Mouse (Mus musculus) liver, postnatal 0 days (tissue): Measurements from ENCODE around the gene Lrp2. TPM values are rescaled to one million over a fixed set of nuclear protein-coding genes. Genes with fewer than 3 reads are reported as not detected.

ENCODE experiments used
- ATAC-seq: fragments of 200-750 bp; cut with Nextera tagmentation; 2 replicates; pipeline ENCODE4 v1.8.0; 2017; ENCODE audit warnings: mild to moderate bottlenecking, moderate library complexity
- DNase-seq: peaks from one replicate; pipeline ENCODE4 v3.0.0-alpha.2; 2016
- H3K27ac ChIP-seq: fragments of 300-500 bp; sonication (generic); 2 replicates; pipeline ENCODE4 v1.5.1; 2014; ENCODE audit warnings: antibody characterized with exemption, moderate library complexity, mild to moderate bottlenecking, low read depth
- H3K27me3 ChIP-seq: fragments of 300-500 bp; sonication (generic); 2 replicates; pipeline ENCODE4 v1.6.1; 2014; ENCODE audit warnings: low read length, control low read depth, mixed read lengths; ENCODE audit not compliant: insufficient read depth
- H3K36me3 ChIP-seq: fragments of 300-500 bp; sonication (generic); replicated peaks from 2 replicates; pipeline ENCODE4 v1.6.1; 2014; ENCODE audit warnings: mild to moderate bottlenecking, control low read depth, low read length, moderate library complexity, mixed read lengths; ENCODE audit not compliant: insufficient read depth
- H3K4me1 ChIP-seq: fragments of 300-500 bp; sonication (generic); 2 replicates; pipeline ENCODE4 v1.6.1; 2014; ENCODE audit warnings: antibody characterized with exemption, mild to moderate bottlenecking, control low read depth; ENCODE audit not compliant: insufficient read depth
- H3K4me2 ChIP-seq: fragments of 300-500 bp; sonication (generic); 2 replicates; pipeline ENCODE4 v1.6.1; 2014; ENCODE audit warnings: low read depth, mild to moderate bottlenecking, low read length, moderate library complexity, mixed read lengths
- H3K4me3 ChIP-seq: fragments of 300-500 bp; sonication (generic); 2 replicates; pipeline ENCODE4 v1.5.1; 2014; ENCODE audit warnings: low read depth, low read length
- H3K9ac ChIP-seq: fragments of 300-500 bp; sonication (generic); replicated peaks from 2 replicates; pipeline ENCODE4 v1.6.1; 2014; ENCODE audit warnings: mild to moderate bottlenecking, moderate library complexity
- H3K9me3 ChIP-seq: fragments of 300-500 bp; sonication (generic); 2 replicates; pipeline ENCODE4 v1.6.1; 2016; ENCODE audit warnings: mild to moderate bottlenecking, control low read depth, low read length, mixed read lengths
- CTCF ChIP-seq: sonication (generic); IDR thresholded peaks from 2 replicates; pipeline ENCODE4 v1.5.1; 2016; ENCODE audit warnings: antibody characterized with exemption, low read depth
- EP300 ChIP-seq: IDR thresholded peaks from 2 replicates; pipeline ENCODE4 v1.6.1; 2016; ENCODE audit warnings: antibody characterized with exemption, low read depth, mild to moderate bottlenecking
- WGBS: fragments of 180-500 bp; shearing (Covaris S2); extraction: QIAGEN DNeasy Blood & Tissue Kit; methylation state at CpG from one replicate; pipeline ENCODE4 v1.1.7; 2014; ENCODE audit not compliant: insufficient replicate concordance; 5-methylcytosine and 5-hydroxymethylcytosine counted together
- polyA plus RNA-seq: library from polyadenylated mRNA; unstranded; fragments of >200 nt; fragmentation: Nextera tagmentation; extraction: Ambion mirVana; gene quantifications from 2 replicates; pipeline ENCODE4 v1.2.1, GENCODE M21; 2015

Lrp2 gene
- polyA plus RNA-seq, 1 experiment from 2014 or later: 0.05 TPM

DNA sequence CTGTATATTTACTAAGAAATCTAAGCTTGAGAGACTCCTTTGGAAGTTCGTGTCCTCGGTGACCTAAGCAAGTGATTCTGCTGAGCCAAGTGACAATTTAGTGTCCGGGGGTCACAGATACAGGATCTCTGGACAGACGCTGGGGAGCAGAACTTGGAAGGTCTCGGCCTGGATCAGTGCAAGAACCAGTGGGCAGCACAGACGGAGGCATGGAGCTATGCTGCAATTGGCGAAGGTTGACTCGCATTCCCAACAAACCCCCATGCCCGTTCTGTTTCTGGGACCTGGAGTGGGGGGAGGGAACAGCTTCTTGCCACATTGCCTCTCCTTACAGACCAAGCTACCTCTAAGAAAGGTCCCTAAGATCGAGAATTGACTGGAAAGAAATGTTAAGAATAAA is 158.7 kb downstream of the Lrp2 start:
- 78% methylated on average over 10 of the region's 10 CpGs for WGBS
- H3K27me3 ChIP-seq: no peaks in the 10 kb centered on the region
- 0 out of 2 replicates have a peak, but pooled peaks cover 3% of the 10 kb centered on the region for H3K4me1 ChIP-seq
- no peak overlapping the region for H3K4me2 ChIP-seq
- H3K27ac ChIP-seq: no peak overlapping the region
- no peaks in the 10 kb centered on the region for H3K36me3 ChIP-seq
- H3K9me3 ChIP-seq: no peaks in the 10 kb centered on the region
- DNase-seq (no peak), ATAC-seq (no peak)
- TF ChIP-seq CTCF (no peak), EP300 (no peak)
- H3K9ac ChIP-seq: no peak overlapping the region
- H3K4me3 ChIP-seq: no peak overlapping the region

DNA sequence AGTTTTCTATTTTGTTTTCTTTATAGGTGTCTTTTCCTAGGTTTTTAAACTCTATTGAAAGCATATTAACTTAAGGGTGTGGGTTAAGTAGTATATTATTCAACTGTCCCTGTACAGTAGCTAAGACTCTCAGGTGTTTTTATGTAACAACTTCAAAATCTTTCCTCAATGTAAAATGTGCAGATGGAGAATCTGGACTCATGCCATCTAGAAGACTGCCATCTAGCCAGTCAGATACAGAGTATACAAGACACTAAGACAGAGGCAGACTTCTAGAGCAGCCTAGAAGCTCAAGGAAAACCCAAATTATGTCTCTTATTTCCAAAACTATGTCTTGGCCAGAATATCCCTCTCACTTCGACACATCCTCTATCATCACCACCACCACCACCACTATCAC is 159.8 kb downstream of the Lrp2 start:
- Histone ChIP-seq H3K9me3 (no peaks in the 10 kb centered on the region), H3K27me3 (no peaks in the 10 kb centered on the region), H3K4me1 (0 out of 2 replicates have a peak, but pooled peaks cover 3% of the 10 kb centered on the region), H3K4me2 (no peak overlapping the region), H3K36me3 (no peaks in the 10 kb centered on the region), H3K27ac (no peak overlapping the region), H3K9ac (no peak overlapping the region), H3K4me3 (no peak overlapping the region)
- no peak for DNase-seq
- no peak for ATAC-seq
- WGBS: 63% methylated on average over 1 of the region's 1 CpGs
- no peak for TF ChIP-seq EP300
- TF ChIP-seq CTCF: no peak

DNA sequence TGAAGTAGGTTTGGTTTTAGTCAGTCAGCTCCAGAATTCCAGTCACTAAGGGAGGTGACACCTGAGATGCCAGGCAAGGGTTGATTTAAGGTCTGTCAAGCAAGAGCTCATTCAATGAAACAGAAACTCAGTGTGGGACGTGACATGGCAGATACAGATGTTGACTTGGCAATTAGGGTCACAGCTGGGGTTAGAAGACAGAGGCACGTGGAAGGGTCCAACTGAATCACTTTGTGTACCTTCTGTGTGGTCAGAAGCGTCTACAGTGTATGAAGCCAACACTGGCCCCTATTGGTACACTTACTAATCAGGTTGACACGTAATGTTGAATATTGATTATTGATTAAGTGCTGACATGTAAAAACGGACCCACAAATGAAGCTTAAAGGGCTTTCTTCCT is 161.0 kb downstream of the Lrp2 start:
- WGBS: 43% methylated on average over 5 of the region's 5 CpGs
- no peak for DNase-seq
- Histone ChIP-seq H3K4me2 (no peak overlapping the region), H3K4me3 (no peak overlapping the region), H3K27me3 (no peaks in the 10 kb centered on the region), H3K27ac (no peak overlapping the region), H3K9ac (no peak overlapping the region), H3K4me1 (0 out of 2 replicates have a peak, but pooled peaks cover 3% of the 10 kb centered on the region), H3K36me3 (no peaks in the 10 kb centered on the region), H3K9me3 (no peaks in the 10 kb centered on the region)
- ATAC-seq: peak; percentile 54; the same call in 1 of the 2 replicates
- TF ChIP-seq EP300: no peak
- TF ChIP-seq CTCF: no peak

DNA sequence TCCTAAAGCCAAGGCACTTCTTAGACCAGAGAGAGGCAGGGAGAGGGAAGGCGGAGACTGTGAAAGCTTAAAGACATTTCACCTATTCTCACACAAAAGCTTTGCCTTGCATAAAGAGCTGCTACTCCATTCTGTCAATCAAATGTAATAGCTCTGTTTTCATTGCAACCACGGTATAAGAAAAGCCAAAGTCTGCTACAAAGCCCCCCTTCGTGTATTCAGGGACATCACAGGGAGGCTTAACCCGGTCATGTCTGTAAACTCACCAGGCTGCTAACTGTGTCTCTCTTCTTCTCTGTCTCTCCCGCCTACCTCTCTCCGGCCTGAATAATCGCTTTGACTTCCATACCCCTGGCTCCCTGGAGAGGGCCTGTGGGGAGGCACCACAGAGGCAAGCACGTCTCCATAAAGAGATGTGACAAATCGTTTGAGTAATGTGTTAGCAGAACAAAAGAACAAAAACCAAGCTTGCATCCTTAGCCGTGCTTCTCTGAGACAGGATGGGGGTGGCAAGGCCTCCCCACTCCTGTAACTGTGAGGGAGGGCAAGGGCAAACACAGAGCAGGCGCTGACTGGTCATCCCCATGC is 167.5 kb downstream of the Lrp2 start:
- no peak for DNase-seq
- Histone ChIP-seq H3K9ac (no peak overlapping the region), H3K9me3 (no peaks in the 10 kb centered on the region), H3K4me3 (no peak overlapping the region), H3K4me2 (no peak overlapping the region), H3K4me1 (no peaks in the 10 kb centered on the region), H3K27ac (no peak overlapping the region), H3K36me3 (no peaks in the 10 kb centered on the region), H3K27me3 (no peaks in the 10 kb centered on the region)
- ATAC-seq: no peak
- TF ChIP-seq EP300: no peak
- TF ChIP-seq CTCF: no peak
- WGBS: 52% methylated on average over 11 of the region's 11 CpGs

DNA sequence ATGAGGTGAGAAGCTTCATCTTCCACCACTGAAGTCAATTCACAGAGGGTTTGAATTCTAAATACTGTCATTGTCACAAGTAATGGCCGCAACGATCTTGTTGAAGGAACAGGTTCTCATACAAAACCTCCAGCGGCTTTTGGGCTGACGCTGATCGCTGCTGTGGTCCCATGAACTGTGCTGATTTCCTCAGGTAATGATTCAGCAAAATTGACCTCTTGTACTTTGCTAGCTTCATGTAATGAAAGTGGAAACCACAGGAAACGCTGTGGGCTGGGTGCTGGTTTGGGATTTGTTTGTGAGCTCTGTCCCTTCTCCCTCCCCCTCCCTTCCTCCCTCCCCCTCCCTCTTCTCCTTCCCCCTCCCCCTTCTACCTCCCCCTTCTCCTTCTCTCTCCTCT is 170.8 kb downstream of the Lrp2 start:
- H3K4me2 ChIP-seq: peak overlapping the region; percentile 27; the same call in 1 of the 2 replicates
- peak overlapping the region; percentile 82 for H3K27ac ChIP-seq
- ATAC-seq (peak; percentile 87), DNase-seq (peak; percentile 46)
- no peak for TF ChIP-seq EP300
- TF ChIP-seq CTCF: no peak
- H3K4me3 ChIP-seq: no peak overlapping the region
- H3K27me3 ChIP-seq: no peaks in the 10 kb centered on the region
- H3K9ac ChIP-seq: no peak overlapping the region
- no peaks in the 10 kb centered on the region for H3K9me3 ChIP-seq
- 21% methylated on average over 6 of the region's 6 CpGs for WGBS
- H3K36me3 ChIP-seq: no peaks in the 10 kb centered on the region
- peaks cover 7% of the 10 kb centered on the region; the same call in 1 of the 2 replicates for H3K4me1 ChIP-seq

DNA sequence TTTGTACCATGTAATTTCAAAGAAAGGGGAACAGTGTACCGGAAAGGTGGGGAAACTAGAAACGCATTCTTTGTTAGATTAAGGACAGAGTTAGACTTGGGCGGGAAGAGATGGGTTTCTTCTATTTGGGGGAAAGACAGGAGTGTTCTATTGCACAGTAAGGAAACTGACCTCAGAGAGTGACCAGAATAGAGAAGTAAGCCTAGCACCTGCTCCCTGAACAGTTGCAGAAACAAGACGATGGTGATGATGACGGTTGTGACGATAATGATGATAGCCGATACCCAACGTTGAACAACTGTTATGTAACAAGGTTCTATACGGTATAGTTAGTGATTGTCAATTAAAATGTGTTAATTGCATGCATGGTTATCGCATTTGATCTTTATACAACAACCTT is 171.3 kb downstream of the Lrp2 start:
- H3K4me3 ChIP-seq: no peak overlapping the region

More for the DNA sequence above, 171.3 kb downstream of the Lrp2 start:
- Histone ChIP-seq H3K36me3 (no peaks in the 10 kb centered on the region), H3K9me3 (no peaks in the 10 kb centered on the region), H3K27me3 (no peaks in the 10 kb centered on the region), H3K4me1 (peaks cover 7% of the 10 kb centered on the region; the same call in 1 of the 2 replicates), H3K27ac (peak overlapping the region; percentile 82), H3K4me2 (0 out of 2 replicates have a peak overlapping the region, but pooled peaks have one; percentile 27), H3K9ac (no peak overlapping the region)
- DNase-seq (no peak), ATAC-seq (peak; percentile 30; the same call in 1 of the 2 replicates)
- TF ChIP-seq CTCF (no peak), EP300 (0 out of 2 replicates have a peak, but pooled peaks have one; percentile 41)
- 62% methylated on average over 10 of the region's 10 CpGs for WGBS
